Mouse (Mus musculus) B cell, adult 2 months (primary cell): ENCODE data around the gene Birc3.
"Not testable (repeated sequence)": the region's sequence is repeated elsewhere in the genome, so short reads cannot be mapped to it uniquely, and the experiment has no call there.

Source experiments
- DNase-seq, 2 experiments: peaks; one replicate each; pipeline ENCODE4 v3.0.0; 2022

Birc3 gene

GRCm38 (mm10) chr9:7872775-7873439, at the start of gene Birc3:
Birc3 (minus strand) TSS chr9:7873186.
- DNase-seq, result peak; percentile 96 to 97

- DNase-seq, result no peak
Observed at GRCm38 (mm10) chr9:7914925-7915324, 41.9 kb upstream of the Birc3 start.

- peak; percentile 15 to 24 for DNase-seq
Observed at GRCm38 (mm10) chr9:7914487-7914886, 41.5 kb upstream of the Birc3 start.

GRCm38 (mm10) chr9:7913953-7914352, 41.0 kb upstream of the Birc3 start:
- DNase-seq, result no peak

GRCm38 (mm10) chr9:7907351-7907985, 34.5 kb upstream of the Birc3 start:
- DNase-seq, result no peak

- no peak for DNase-seq
Observed at GRCm38 (mm10) chr9:7906564-7906963, 33.6 kb upstream of the Birc3 start.

GRCm38 (mm10) chr9:7903825-7904224, 30.8 kb upstream of the Birc3 start:
- DNase-seq, result no peak

- DNase-seq, result no peak
Observed at GRCm38 (mm10) chr9:7903262-7903661, 30.3 kb upstream of the Birc3 start.

GRCm38 (mm10) chr9:7902311-7902710, 29.3 kb upstream of the Birc3 start:
- DNase-seq, result no peak

GRCm38 (mm10) chr9:7900965-7901364, 28.0 kb upstream of the Birc3 start:
- no peak for DNase-seq

- DNase-seq, result peak; percentile 85 to 88
Observed at GRCm38 (mm10) chr9:7897502-7897901, 24.5 kb upstream of the Birc3 start.

GRCm38 (mm10) chr9:7891796-7892195, 18.8 kb upstream of the Birc3 start:
- DNase-seq, result not testable (repeated sequence)

- no peak for DNase-seq
Observed at GRCm38 (mm10) chr9:7891177-7891576, 18.2 kb upstream of the Birc3 start.

- no peak for DNase-seq
Observed at GRCm38 (mm10) chr9:7884346-7884745, 11.4 kb upstream of the Birc3 start.

GRCm38 (mm10) chr9:7882304-7882865, 9.4 kb upstream of the Birc3 start:
- no peak for DNase-seq

GRCm38 (mm10) chr9:7873511-7874211, 675 bp upstream of the Birc3 start:
- peak; percentile 55 to 62 for DNase-seq

- DNase-seq, result no peak
Observed at GRCm38 (mm10) chr9:7872044-7872774, 777 bp downstream of the Birc3 start.

GRCm38 (mm10) chr9:7871316-7872043, 1.5 kb downstream of the Birc3 start:
- DNase-seq, result peak in 1 of 2 experiments; percentile 45

GRCm38 (mm10) chr9:7870556-7871315, 2.2 kb downstream of the Birc3 start:
- peak; percentile 50 to 53 for DNase-seq

GRCm38 (mm10) chr9:7868838-7869491, 4.0 kb downstream of the Birc3 start:
- peak; percentile 58 to 69 for DNase-seq

- DNase-seq, result peak; percentile 56 to 66
Observed at GRCm38 (mm10) chr9:7867981-7868380, 5.0 kb downstream of the Birc3 start.
